Mouse (Mus musculus) gastrocnemius, adult 2 months (tissue): ENCODE data around the gene Tmod2. TPM values are rescaled to one million over a fixed set of nuclear protein-coding genes. Genes with fewer than 3 reads are reported as not detected.
A peak's percentile ranks its signal among the peaks of the same experiment; 100 is the strongest.

Experiments used
- DNase-seq: peaks from one replicate; pipeline ENCODE4 v3.0.0; 2022
- H3K27ac ChIP-seq: fragments of 200-600 bp; 2 replicates; pipeline ENCODE4 v1.8.1; 2022; ENCODE audit warnings: mild to moderate bottlenecking
- H3K4me3 ChIP-seq: fragments of 200-600 bp; 2 replicates; pipeline ENCODE4 v1.8.1; 2022; ENCODE audit warnings: mild to moderate bottlenecking, moderate library complexity
- CTCF ChIP-seq: fragments of 200-600 bp; IDR thresholded peaks from 2 replicates; pipeline ENCODE4 v1.8.1; 2022; ENCODE audit warnings: antibody characterized with exemption, mild to moderate bottlenecking, moderate library complexity
- intact Hi-C: fragments of 180-260 bp; cut with DNase I; formaldehyde crosslinking; loops from one replicate; pipeline ENCODE4 v1.15.1; 2025
- total RNA-seq, 2 experiments: library from RNA; stranded (reverse); gene quantifications; 2 replicates each; pipeline ENCODE4 v1.2.3; 2021

Tmod2 gene
- total RNA-seq, 2 experiments from 2014 or later, result 5.4 to 5.6 TPM

DNA sequence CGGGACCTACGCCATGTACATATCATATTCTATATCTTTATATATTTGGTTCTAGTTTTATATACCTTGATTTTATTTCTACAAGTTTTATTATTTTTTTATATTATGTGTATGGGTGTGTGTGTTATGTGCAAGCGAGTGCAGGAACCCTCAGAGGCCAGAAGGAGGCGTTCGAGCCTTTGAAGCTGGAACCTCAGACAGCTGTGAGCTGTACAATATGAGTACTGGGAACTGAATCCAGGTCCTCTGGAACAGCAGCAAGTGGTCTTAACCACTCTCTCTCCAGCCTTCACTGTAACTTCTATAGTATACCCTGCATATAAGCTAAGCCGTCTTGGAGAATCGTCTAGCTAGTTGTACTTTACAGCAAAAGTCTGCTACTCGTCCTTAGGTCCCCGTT is 83.0 kb downstream of the Tmod2 start:
- Histone ChIP-seq H3K27ac (no peak overlapping the region), H3K4me3 (no peak overlapping the region)
- DNase-seq, result no peak
- no peak; the same call in 1 of the 2 replicates for TF ChIP-seq CTCF
- intact Hi-C loops, result no loop called here

DNA sequence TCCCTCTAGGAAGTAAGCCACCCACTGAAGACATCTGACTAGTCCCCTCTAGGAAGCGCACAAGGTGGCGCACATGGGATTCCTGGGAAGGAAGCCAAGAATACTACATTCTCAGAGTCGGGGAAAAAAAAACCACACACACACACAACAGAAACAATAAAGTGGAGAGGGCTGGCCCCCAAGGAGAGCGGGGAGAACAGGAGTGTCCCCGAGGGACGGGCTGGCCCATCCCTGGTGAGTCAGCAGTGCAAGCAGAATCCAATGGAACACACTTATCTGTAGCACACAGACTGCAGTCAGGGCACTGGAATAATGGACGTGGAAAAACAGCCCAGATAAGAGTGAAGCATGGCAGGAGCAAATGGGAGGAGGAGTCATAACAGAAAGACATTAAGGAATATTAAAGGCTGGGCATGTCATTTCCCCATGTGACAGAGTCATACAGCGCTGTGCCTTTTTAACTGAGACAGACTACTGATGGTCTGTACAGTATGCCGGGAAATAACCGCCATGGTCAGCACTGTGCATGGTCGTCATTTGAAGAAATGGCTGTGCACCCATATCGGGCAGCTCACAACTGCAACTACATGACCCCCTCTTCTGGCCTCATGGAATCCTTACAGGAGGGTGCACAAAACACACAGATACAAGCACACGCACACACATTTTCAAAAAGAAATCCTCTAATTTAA is 83.6 kb downstream of the Tmod2 start:
- DNase-seq, result peak; percentile 49
- H3K27ac ChIP-seq, result peak overlapping the region; percentile 57
- no peak for TF ChIP-seq CTCF
- H3K4me3 ChIP-seq, result no peak overlapping the region
- intact Hi-C loops, result no loop called here

DNA sequence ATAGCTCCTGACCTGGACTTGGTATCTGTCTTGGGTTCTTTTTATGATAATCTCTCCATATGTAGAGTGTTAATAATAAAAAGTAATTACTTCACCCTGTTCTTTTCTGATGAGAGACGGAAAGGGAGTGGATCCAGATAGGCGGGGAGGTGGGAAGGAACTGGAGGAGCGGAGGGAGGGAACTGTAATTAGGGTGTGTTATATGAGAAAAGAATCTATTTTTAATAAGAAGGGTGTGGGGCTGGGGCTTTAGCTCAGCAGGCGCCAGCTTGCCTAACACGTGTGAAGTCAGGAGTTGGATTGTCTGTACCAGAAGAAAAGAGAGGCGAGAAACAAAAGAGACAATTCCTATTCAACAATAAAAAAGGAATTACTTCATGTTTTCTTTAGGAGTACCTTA is 87.5 kb downstream of the Tmod2 start:
- DNase-seq, result peak; percentile 55
- H3K4me3 ChIP-seq, result no peak overlapping the region
- H3K27ac ChIP-seq, result peak overlapping the region; percentile 68
- intact Hi-C loops, result loop anchor here (5.0 kb wide), 1 partner anchor 34 kb away; the partner anchor contains the start of gene Tmod3
- no peak for TF ChIP-seq CTCF

DNA sequence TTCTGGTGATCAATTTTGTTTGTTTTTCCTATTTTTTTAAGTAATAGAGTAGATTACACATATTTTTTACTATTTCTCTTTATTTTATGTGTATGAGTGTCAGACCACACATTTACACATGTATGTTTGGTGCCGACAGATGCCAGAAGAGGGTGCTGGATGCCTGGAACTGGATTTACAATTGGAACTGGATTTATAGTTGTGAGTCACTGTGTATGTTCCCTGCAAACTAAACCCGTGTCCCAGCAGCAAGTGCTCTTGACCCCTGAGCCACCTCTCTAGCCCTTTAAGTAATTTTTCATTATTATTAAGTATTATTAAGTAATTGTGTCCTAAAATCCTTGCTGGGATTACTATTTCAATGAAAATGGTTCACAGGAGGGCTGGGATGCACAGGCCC is 88.9 kb downstream of the Tmod2 start:
- intact Hi-C loops, result loop anchor here (5.0 kb wide), 1 partner anchor 35 kb away; the partner anchor contains the start of gene Tmod3
- no peak for TF ChIP-seq CTCF
- no peak overlapping the region for H3K4me3 ChIP-seq
- peak overlapping the region; percentile 68 for H3K27ac ChIP-seq
- no peak for DNase-seq

DNA sequence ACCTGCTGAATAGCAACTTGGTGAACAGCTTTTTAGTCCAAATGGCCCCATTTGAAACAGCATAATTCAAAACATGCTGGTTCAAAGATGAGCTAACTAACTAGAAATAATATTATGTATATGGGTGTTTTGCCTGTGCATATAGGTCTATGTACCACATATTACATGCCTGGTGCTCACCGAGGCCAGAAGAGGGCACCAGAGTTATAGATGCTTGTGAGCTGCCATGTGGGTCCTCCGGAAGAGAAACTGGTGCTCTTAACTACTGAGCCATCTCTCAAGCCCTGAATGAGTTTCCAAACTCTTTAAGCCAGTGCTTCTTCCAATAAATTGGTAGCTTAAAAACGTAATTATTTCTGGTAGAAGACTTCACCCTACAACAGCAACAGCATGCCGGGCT is 89.3 kb downstream of the Tmod2 start:
- TF ChIP-seq CTCF, result peak; percentile 79
- Histone ChIP-seq H3K4me3 (no peak overlapping the region), H3K27ac (peak overlapping the region; percentile 68)
- intact Hi-C loops, result loop anchor here (1.0 to 5.0 kb wide), 2 partner anchors 36 to 61 kb away; partner anchors contain the start of gene Tmod3
- DNase-seq, result peak; percentile 57

DNA sequence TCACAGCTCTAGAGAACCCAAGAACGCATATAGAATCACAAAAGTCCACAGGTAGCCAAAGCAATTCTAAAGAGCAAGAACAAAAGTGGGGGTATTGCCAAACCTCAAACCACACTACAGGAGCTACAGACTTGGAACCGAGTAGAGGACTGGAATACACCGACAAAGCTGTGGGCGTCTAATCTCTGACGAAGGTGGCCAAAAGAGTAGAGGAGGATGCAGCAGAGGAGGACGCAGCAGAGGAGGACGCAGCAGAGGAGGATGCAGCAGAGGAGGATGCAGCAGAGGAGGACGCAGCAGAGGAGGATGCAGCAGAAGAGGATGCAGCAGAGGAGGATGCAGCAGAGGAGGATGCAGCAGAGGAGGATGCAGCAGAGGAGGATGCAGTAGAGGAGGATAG is 90.2 kb downstream of the Tmod2 start:
- H3K4me3 ChIP-seq, result no peak overlapping the region
- no peak for TF ChIP-seq CTCF
- no peak for DNase-seq
- intact Hi-C loops, result loop anchor here (1.0 to 5.0 kb wide), 2 partner anchors 36 to 61 kb away; partner anchors contain the start of gene Tmod3
- H3K27ac ChIP-seq, result no peak overlapping the region

DNA sequence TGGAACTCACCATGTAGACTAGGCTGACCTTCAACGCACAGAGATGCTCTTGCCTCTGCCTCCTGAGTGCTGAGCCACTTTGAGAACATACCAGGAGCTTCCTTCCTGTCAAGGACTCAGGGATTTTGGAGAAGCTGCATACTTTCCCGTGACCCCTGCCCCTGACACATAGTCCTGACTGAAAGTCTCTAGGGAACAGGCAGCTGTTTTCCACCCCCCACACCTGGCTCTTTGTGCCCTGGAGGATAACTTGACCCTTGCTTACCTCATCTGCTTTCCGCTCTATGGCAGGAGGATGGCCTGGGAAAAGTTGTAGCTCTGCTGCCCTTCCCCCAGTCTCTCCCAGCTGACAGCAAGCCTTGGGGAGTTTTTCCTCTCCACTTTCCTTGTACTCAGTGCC is 93.4 kb downstream of the Tmod2 start:
- DNase-seq, result no peak
- intact Hi-C loops, result no loop called here
- Histone ChIP-seq H3K4me3 (no peak overlapping the region), H3K27ac (no peak overlapping the region)
- no peak for TF ChIP-seq CTCF

Other genes starting within 250 kb of the Tmod2 start
- gene Mapk6, start 201.3 kb downstream of the Tmod2 start, total RNA-seq, result 10 to 100 TPM; 26.4 to 29.6 TPM
- gene Leo1, start 169.8 kb downstream of the Tmod2 start, total RNA-seq, result 10 to 100 TPM; 23.3 to 28.5 TPM
- 10 to 100 TPM; 15.0 to 23.0 TPM for gene Tmod3, start 51.7 kb downstream of the Tmod2 start, total RNA-seq
- 1 to 10 TPM; 4.0 to 4.7 TPM for gene Lysmd2, start 14.4 kb upstream of the Tmod2 start, total RNA-seq
- 1 to 10 TPM; 1.1 to 1.7 TPM for gene Scg3, start 72.7 kb upstream of the Tmod2 start, total RNA-seq
- gene Bmp5, start 164.0 kb upstream of the Tmod2 start, total RNA-seq, result 1 to 10 TPM; 1.6 to 3.3 TPM